Mouse (Mus musculus): Measurements from ENCODE around the gene Msh5.

- TF ChIP-seq GATA1 (IDR thresholded peaks at IDR 0.05; ENCODE audit: low read length) (no peak), TAL1 (IDR thresholded peaks at IDR 0.05; ENCODE audit: low read length) (no peak)
Observed at GRCm38 (mm10) chr17:35048932-35049440, 2.4 kb upstream of the Msh5 start.

All from erythroblast, embryonic 14.5 days (primary cell).